Mouse (Mus musculus) heart, postnatal 0 days (tissue): Measurements from ENCODE around the gene Gm49510.

Source experiments
- CTCF ChIP-seq: IDR thresholded peaks from 2 replicates; pipeline ENCODE4 v1.5.1; 2016; ENCODE audit warnings: antibody characterized with exemption, control low read depth, low read depth
- EP300 ChIP-seq: IDR thresholded peaks from 2 replicates; pipeline ENCODE4 v1.6.1; 2016; ENCODE audit warnings: antibody characterized with exemption, low read depth

DNA sequence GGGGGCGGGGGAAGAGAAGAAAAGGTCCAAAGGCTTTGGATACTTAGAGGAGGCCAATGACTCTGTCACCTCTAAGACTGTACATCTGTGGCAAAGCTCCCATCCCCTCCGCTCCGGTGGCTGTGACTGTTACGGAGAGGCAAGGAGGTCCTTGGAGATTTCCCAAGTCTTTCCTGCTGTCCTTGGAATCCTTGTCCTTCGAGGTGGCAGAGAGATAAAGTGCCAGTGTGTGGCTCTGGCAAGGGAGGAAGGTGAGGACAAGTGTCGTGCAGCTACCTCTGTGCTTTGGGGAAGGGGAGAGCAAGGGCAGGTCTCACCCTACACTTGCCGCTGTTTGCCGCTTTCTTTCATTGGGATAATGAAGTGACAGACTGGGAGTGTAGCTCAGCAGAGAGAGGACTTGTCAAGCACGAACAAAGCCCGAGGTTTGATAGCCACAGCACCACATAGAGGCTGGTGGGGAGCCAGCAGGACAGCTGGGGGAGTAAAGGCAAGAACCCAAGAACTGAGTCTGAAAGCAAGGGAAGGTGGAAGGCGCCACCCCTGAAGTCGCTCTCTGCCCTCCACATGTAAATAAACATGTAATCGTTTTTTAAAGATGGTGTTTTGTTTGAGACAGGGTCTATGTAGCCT is 25.5 kb upstream of the Gm49510 start:
- TF ChIP-seq CTCF (peak; percentile 9; the same call in 1 of the 2 replicates), EP300 (no peak)
